Mouse (Mus musculus) heart, postnatal 4 days (tissue): ENCODE results near the gene Adamtsl4. TPM values are rescaled to one million over a fixed set of nuclear protein-coding genes. Genes with fewer than 3 reads are reported as not detected.

Source experiments
- DNase-seq: peaks from one replicate; pipeline ENCODE4 v3.0.0; 2021
- total RNA-seq, 2 experiments: library from RNA; stranded (reverse); gene quantifications; 2 replicates each; pipeline ENCODE4 v1.2.3; 2021

Gene Adamtsl4
- total RNA-seq, 2 experiments from 2014 or later: 13.5 to 14.6 TPM

GRCm38 (mm10) chr3:95659948-95660347 is 27.8 kb downstream of the Adamtsl4 start:
- no peak for DNase-seq

GRCm38 (mm10) chr3:95658868-95659712 is 28.6 kb downstream of the Adamtsl4 start:
- DNase-seq: peak; percentile 86

GRCm38 (mm10) chr3:95658236-95658867 is 29.4 kb downstream of the Adamtsl4 start, which contains the start of gene Mcl1:
TSS of gene Mcl1 (plus strand) at chr3:95658788.
- DNase-seq: peak; percentile 97

- no peak for DNase-seq
Observed at GRCm38 (mm10) chr3:95657711-95658110, 30.0 kb downstream of the Adamtsl4 start.

GRCm38 (mm10) chr3:95657108-95657507 is 30.6 kb downstream of the Adamtsl4 start:
- DNase-seq: no peak

- DNase-seq: peak; percentile 7
Observed at GRCm38 (mm10) chr3:95655437-95655836, 32.3 kb downstream of the Adamtsl4 start.

- DNase-seq: peak; percentile 3
Observed at GRCm38 (mm10) chr3:95654371-95654770, 33.3 kb downstream of the Adamtsl4 start.

- DNase-seq: no peak
Observed at GRCm38 (mm10) chr3:95653473-95654034, 34.2 kb downstream of the Adamtsl4 start.

GRCm38 (mm10) chr3:95652871-95653270 is 34.8 kb downstream of the Adamtsl4 start:
- no peak for DNase-seq

- no peak for DNase-seq
Observed at GRCm38 (mm10) chr3:95652204-95652811, 35.4 kb downstream of the Adamtsl4 start.

GRCm38 (mm10) chr3:95651391-95652203 is 36.1 kb downstream of the Adamtsl4 start:
- no peak for DNase-seq

GRCm38 (mm10) chr3:95651033-95651373 is 36.7 kb downstream of the Adamtsl4 start:
- DNase-seq: no peak

GRCm38 (mm10) chr3:95650276-95651032 is 37.3 kb downstream of the Adamtsl4 start:
- peak; percentile 62 for DNase-seq

- no peak for DNase-seq
Observed at GRCm38 (mm10) chr3:95648016-95648415, 39.7 kb downstream of the Adamtsl4 start.

GRCm38 (mm10) chr3:95645313-95646235 is 42.1 kb downstream of the Adamtsl4 start:
- no peak for DNase-seq

- DNase-seq: no peak
Observed at GRCm38 (mm10) chr3:95643097-95643496, 44.6 kb downstream of the Adamtsl4 start.

GRCm38 (mm10) chr3:95639694-95640093 is 48.0 kb downstream of the Adamtsl4 start:
- no peak for DNase-seq

- no peak for DNase-seq
Observed at GRCm38 (mm10) chr3:95636072-95636471, 51.6 kb downstream of the Adamtsl4 start.

GRCm38 (mm10) chr3:95635636-95636035 is 52.1 kb downstream of the Adamtsl4 start:
- no peak for DNase-seq
